Comparison of ENCODE assay signal across 8 mouse cellular contexts in genomic region chr5:123626631-123627030, GRCm38 (mm10). TPM values are rescaled to one million over a fixed set of nuclear protein-coding genes. Genes with fewer than 3 reads are reported as not detected.
DNase-seq lines count a peak whose midpoint lies in the region; ATAC-seq and TF ChIP-seq lines count a peak whose summit lies in the region.

No protein-coding gene starts in this region.

- DNase-seq in neural tube, embryonic 10.5 days (ENCODE audit: extremely low spot score, low spot score) = peak; percentile 51
- DNase-seq in T-cell, adult 2 months (ENCODE audit: low spot score) = peak; percentile 63
- DNase-seq in heart, postnatal 10 days = peak; percentile 78 to 88
- peak; percentile 16 for DNase-seq in liver, embryonic 13.5 days
- peak; percentile 50 for DNase-seq in ovary, postnatal 36 days (ENCODE audit: low spot score)

- no peaks in the 10 kb centered on the region for H3K9me3 ChIP-seq in neural tube, embryonic 15.5 days (replicated peaks)
- H3K9me3 ChIP-seq in liver, embryonic 13.5 days (replicated peaks) = no peaks in the 10 kb centered on the region

- H3K9ac ChIP-seq in neural tube, embryonic 15.5 days (replicated peaks) = no peak overlapping the region
- H3K9ac ChIP-seq in liver, embryonic 13.5 days = no peak overlapping the region

- intact Hi-C loops in heart, postnatal 10 days (cut with DNase I) = loop anchor here (1.0 to 5.0 kb wide), 4 partner anchors 26 to 281 kb away; partner anchors contain the start of genes Clip1 and Denr

- no peak overlapping the region for H3K27ac ChIP-seq in neural tube, embryonic 15.5 days (replicated peaks)
- H3K27ac ChIP-seq in cortical plate, adult 2 months (ENCODE audit: insufficient read depth, low read length) = no peak overlapping the region
- H3K27ac ChIP-seq in liver, embryonic 13.5 days = no peak overlapping the region

- TF ChIP-seq CTCF in cortical plate, adult 2 months (IDR thresholded peaks at IDR 0.05; ENCODE audit: extremely low read depth, insufficient read depth, low read length) = peak; percentile 44; the same call in 1 of the 2 replicates

- no peak overlapping the region for H3K4me3 ChIP-seq in neural tube, embryonic 15.5 days (replicated peaks)
- H3K4me3 ChIP-seq in cortical plate, adult 2 months (ENCODE audit: insufficient read depth, low read length) = no peak overlapping the region
- H3K4me3 ChIP-seq in liver, embryonic 13.5 days (replicated peaks) = no peak overlapping the region

- no peaks in the 10 kb centered on the region for H3K4me1 ChIP-seq in neural tube, embryonic 15.5 days
- no peaks in the 10 kb centered on the region for H3K4me1 ChIP-seq in cortical plate, adult 2 months (ENCODE audit: control insufficient read depth, insufficient read depth, low read length)
- H3K4me1 ChIP-seq in liver, embryonic 13.5 days (replicated peaks) = peaks cover 9% of the 10 kb centered on the region

- H3K27me3 ChIP-seq in neural tube, embryonic 15.5 days (replicated peaks) = no peaks in the 10 kb centered on the region
- no peaks in the 10 kb centered on the region for H3K27me3 ChIP-seq in liver, embryonic 13.5 days

- WGBS in neural tube, embryonic 15.5 days = 26% methylated on average over 8 of the region's 8 CpGs
- WGBS in liver, embryonic 13.5 days (ENCODE audit: insufficient replicate concordance) = 17% methylated on average over 8 of the region's 8 CpGs

- no peak overlapping the region for H3K4me2 ChIP-seq in neural tube, embryonic 15.5 days
- no peak overlapping the region for H3K4me2 ChIP-seq in liver, embryonic 13.5 days

- no peak for ATAC-seq in neural tube, embryonic 15.5 days (ENCODE audit: low FRiP score)
- no peak for ATAC-seq in liver, embryonic 13.5 days (ENCODE audit: low read depth)
- no peak for ATAC-seq in erythroid progenitor cell, adult 5-6 weeks (replicated peaks; ENCODE audit: low FRiP score, poor library complexity, severe bottlenecking)

- peaks cover 60% of the 10 kb centered on the region for H3K36me3 ChIP-seq in neural tube, embryonic 15.5 days
- H3K36me3 ChIP-seq in liver, embryonic 13.5 days = 0 out of 2 replicates have a peak, but pooled peaks cover 12% of the 10 kb centered on the region

- no peak for TF ChIP-seq POLR2A in cortical plate, adult 2 months (IDR thresholded peaks at IDR 0.05; ENCODE audit: extremely low read depth, insufficient read depth, low read length)

RNA-seq across cellular contexts. Expression of gene Vps33a, which starts 53.8 kb away (rescaled TPM):
- polyA plus RNA-seq in neural tube, embryonic 15.5 days (2015; fragmentation: Nextera tagmentation; extraction: Ambion mirVana) = 38.6 and 39.0 TPM in 2 replicates
- polyA plus RNA-seq in cortical plate, adult 2 months (2012; rRNA removed) = 56.5 and 60.2 TPM in 2 replicates
- total RNA-seq in heart, postnatal 10 days (2021) = 10 to 100 TPM; 34.6 to 34.8 TPM
- 20.7 and 21.1 TPM in 2 replicates for polyA plus RNA-seq in liver, embryonic 13.5 days (2015; fragmentation: Nextera tagmentation; extraction: Ambion mirVana)
- 9.4 and 10.9 TPM in 2 replicates for total RNA-seq in erythroid progenitor cell, adult 5-6 weeks (2015; ENCODE audit: low replicate concordance)
- 8.2 and 9.4 TPM in 2 replicates for total RNA-seq in erythroid progenitor cell, adult 5-6 weeks (2017; ENCODE audit: low replicate concordance)

RNA-seq across cellular contexts. Expression of gene Clip1, which starts 57.8 kb away (rescaled TPM):
- polyA plus RNA-seq in neural tube, embryonic 15.5 days (2015; fragmentation: Nextera tagmentation; extraction: Ambion mirVana) = 72.1 and 81.1 TPM in 2 replicates
- 78.2 and 86.5 TPM in 2 replicates for polyA plus RNA-seq in cortical plate, adult 2 months (2012; rRNA removed)
- 100 to 1,000 TPM; 135 to 144 TPM for total RNA-seq in heart, postnatal 10 days (2021)
- polyA plus RNA-seq in liver, embryonic 13.5 days (2015; fragmentation: Nextera tagmentation; extraction: Ambion mirVana) = 12.4 and 13.4 TPM in 2 replicates
- total RNA-seq in erythroid progenitor cell, adult 5-6 weeks (2015; ENCODE audit: low replicate concordance) = 19.5 and 28.1 TPM in 2 replicates
- 15.1 and 21.3 TPM in 2 replicates for total RNA-seq in erythroid progenitor cell, adult 5-6 weeks (2017; ENCODE audit: low replicate concordance)

Comparison
In these comparisons a context has a peak if more than half of its experiments do, and no peak if none do; other contexts are left out.
1. DNase-seq: peak in every context shown above with its lines; median percentile 83 in heart, postnatal 10 days; 63 in T-cell, adult 2 months; 51 in neural tube, embryonic 10.5 days; 50 in ovary, postnatal 36 days; 16 in liver, embryonic 13.5 days.